Mouse (Mus musculus): ENCODE data around the gene C1rl. TPM values are rescaled to one million over a fixed set of nuclear protein-coding genes. Genes with fewer than 3 reads are reported as not detected.
"Not testable (repeated sequence)": the region's sequence is repeated elsewhere in the genome, so short reads cannot be mapped to it uniquely, and the experiment has no call there.

C1rl gene
- polyA plus RNA-seq, 1 experiment from 2014 or later: 3.0 TPM

DNA sequence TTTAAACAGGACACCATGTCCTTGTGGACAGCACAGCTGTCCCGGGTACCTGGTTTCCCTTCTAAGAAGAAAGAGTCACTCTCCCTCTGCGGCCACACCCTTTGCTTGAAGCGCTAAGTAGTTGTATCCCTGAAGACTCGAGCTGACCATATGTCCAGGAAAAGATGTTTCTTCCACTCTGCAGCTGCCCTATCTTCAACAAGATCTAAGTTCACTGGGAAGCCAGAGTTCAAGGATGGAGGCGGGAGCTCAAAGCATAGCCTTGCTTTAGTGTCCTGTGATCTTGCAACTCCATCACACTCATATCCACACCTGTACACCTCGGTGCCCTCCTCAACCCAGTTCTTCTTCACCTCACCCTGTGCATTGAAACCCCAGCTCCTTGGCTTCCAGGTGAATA, 19.0 kb downstream of the C1rl start:
- no peak overlapping the region for H3K4me2 ChIP-seq (ENCODE audit: low read depth, low read length)
- ATAC-seq: peak; percentile 44; the same call in 1 of the 2 replicates

DNA sequence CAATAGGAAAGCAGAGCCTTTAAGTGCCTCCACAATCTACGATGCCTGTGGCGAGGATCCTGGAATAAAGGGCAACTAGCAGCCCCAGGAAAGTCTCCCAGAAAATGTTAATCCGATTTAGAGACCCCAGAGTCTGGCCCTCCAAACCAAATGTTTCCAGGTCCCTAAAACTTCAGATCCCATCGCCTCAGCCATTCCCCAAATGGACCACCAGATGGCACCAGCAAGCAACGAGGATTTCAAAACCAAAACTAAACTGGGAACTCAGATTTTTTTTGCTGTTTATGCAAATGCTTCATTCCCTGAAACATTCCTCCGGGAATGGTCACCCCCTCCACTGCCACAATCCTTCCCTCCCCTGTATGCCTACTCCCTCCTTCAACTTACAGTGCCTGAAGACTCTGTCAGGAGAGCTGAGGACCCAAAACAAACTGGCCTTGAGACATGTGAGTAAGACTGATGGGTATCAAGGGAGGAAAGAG, 19.5 kb downstream of the C1rl start, which contains the start of gene C1ra:
Gene C1ra (plus strand): TSS at position 51 of the 482 bp plus-strand sequence.
- Histone ChIP-seq H3K27me3 (replicated peaks; ENCODE audit: control insufficient read depth, insufficient read depth, low read length) (no peaks in the 10 kb centered on the region), H3K4me3 (ENCODE audit: low read length) (peak within 1 kb of the TSS; percentile 29; the same call in 1 of the 2 replicates), H3K9me3 (ENCODE audit: control insufficient read depth, low read length) (no peaks in the 10 kb centered on the region), H3K27ac (ENCODE audit: low read length) (no peak within 1 kb of the TSS), H3K36me3 (ENCODE audit: control insufficient read depth, insufficient read depth, low read length) (no peaks in the 10 kb centered on the region), H3K4me1 (ENCODE audit: control insufficient read depth, insufficient read depth, low read length) (no peaks in the 10 kb centered on the region), H3K9ac (ENCODE audit: low read depth, low read length) (peak within 1 kb of the TSS; percentile 48), H3K4me2 (ENCODE audit: low read depth, low read length) (peak within 1 kb of the TSS; percentile 68)
- WGBS: 8% methylated on average over 6 of the region's 6 CpGs
- ATAC-seq: peak; percentile 31; the same call in 1 of the 2 replicates

More for the DNA sequence above, 19.0 kb downstream of the C1rl start:
- H3K9me3 ChIP-seq (ENCODE audit: control insufficient read depth, low read length): no peaks in the 10 kb centered on the region
- no peaks in the 10 kb centered on the region for H3K27me3 ChIP-seq (replicated peaks; ENCODE audit: control insufficient read depth, insufficient read depth, low read length)
- H3K36me3 ChIP-seq (ENCODE audit: control insufficient read depth, insufficient read depth, low read length): no peaks in the 10 kb centered on the region
- no peak overlapping the region for H3K27ac ChIP-seq (ENCODE audit: low read length)
- WGBS: 57% methylated on average over 6 of the region's 6 CpGs
- no peak overlapping the region for H3K9ac ChIP-seq (ENCODE audit: low read depth, low read length)
- H3K4me1 ChIP-seq (ENCODE audit: control insufficient read depth, insufficient read depth, low read length): no peaks in the 10 kb centered on the region
- H3K4me3 ChIP-seq (ENCODE audit: low read length): no peak overlapping the region

DNA sequence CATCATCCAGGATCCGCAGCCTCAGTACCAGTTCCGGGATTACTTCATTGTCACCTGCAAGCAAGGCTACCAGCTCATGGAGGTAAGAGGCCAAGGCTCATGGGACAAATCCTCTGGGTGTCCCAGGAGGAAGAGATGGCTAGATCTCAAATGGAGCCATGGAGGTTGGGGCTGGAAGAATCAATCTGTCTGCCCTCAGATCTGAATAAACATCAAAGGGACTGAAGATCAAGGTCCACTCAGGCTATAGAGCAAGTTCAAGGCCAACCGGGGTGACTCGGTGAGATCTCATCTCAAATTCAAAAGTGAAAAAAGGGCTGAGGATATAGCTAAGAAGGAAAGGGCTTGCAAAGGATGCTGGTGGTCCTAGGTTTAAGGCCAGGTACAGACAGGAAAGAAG, 24.8 kb downstream of the C1rl start:
- not testable (repeated sequence) for H3K4me3 ChIP-seq (ENCODE audit: low read length); H3K4me1 ChIP-seq (ENCODE audit: control insufficient read depth, insufficient read depth, low read length); H3K4me2 ChIP-seq (ENCODE audit: low read depth, low read length); H3K9me3 ChIP-seq (ENCODE audit: control insufficient read depth, low read length); H3K27me3 ChIP-seq (replicated peaks; ENCODE audit: control insufficient read depth, insufficient read depth, low read length); ATAC-seq; H3K27ac ChIP-seq (ENCODE audit: low read length); H3K9ac ChIP-seq (ENCODE audit: low read depth, low read length); H3K36me3 ChIP-seq (ENCODE audit: control insufficient read depth, insufficient read depth, low read length)
- WGBS: 91% methylated on average over 4 of the region's 4 CpGs

DNA sequence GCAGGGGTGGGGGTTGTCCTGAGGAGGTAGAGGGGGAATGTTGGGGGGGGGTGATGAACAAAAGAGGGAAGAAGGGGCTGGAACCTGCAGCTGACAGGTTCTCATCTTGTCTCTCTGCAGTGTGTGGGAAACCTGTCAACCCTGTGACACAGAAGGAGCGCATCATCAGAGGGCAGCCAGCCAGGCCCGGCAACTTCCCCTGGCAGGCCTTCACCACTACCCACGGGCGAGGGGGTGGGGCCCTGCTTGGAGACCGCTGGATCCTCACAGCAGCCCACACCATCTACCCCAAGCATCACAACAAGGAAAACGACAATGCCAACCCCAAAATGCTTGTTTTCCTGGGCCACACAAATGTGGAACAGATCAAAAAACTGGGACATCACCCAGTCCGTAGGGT, 29.2 kb downstream of the C1rl start:
- not testable (repeated sequence) for ATAC-seq

DNA sequence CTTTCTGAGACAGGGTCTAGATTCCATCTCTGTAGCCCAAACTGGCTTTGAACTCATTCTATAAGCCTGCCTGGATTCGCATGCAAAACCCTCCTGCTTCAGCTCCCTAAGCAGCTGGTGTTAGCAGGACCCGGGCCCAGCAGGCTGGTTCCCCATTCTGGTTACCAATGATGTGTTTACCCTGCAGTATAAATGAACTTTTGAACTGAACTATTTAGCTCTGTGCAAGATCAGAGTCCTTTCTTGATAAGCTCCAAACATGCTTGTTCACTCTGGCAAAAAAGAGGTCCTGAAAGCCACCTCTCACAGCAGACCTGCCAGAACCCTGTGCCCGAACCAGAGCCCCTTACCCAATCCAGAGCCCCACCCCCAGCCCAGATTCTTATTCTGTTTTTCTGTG, 35.0 kb downstream of the C1rl start:
- Histone ChIP-seq H3K27me3 (replicated peaks; ENCODE audit: control insufficient read depth, insufficient read depth, low read length) (no peaks in the 10 kb centered on the region), H3K36me3 (ENCODE audit: control insufficient read depth, insufficient read depth, low read length) (no peaks in the 10 kb centered on the region), H3K9me3 (ENCODE audit: control insufficient read depth, low read length) (no peaks in the 10 kb centered on the region), H3K27ac (ENCODE audit: low read length) (peak overlapping the region; percentile 66; the same call in 1 of the 2 replicates), H3K4me1 (ENCODE audit: control insufficient read depth, insufficient read depth, low read length) (no peaks in the 10 kb centered on the region), H3K4me2 (ENCODE audit: low read depth, low read length) (no peak overlapping the region), H3K4me3 (ENCODE audit: low read length) (no peak overlapping the region), H3K9ac (ENCODE audit: low read depth, low read length) (no peak overlapping the region)
- ATAC-seq: peak; percentile 90
- WGBS: 59% methylated on average over 3 of the region's 3 CpGs

More for the DNA sequence above, 29.2 kb downstream of the C1rl start:
- H3K4me2 ChIP-seq (ENCODE audit: low read depth, low read length); H3K36me3 ChIP-seq (ENCODE audit: control insufficient read depth, insufficient read depth, low read length); H3K4me3 ChIP-seq (ENCODE audit: low read length); H3K9me3 ChIP-seq (ENCODE audit: control insufficient read depth, low read length); H3K9ac ChIP-seq (ENCODE audit: low read depth, low read length); H3K4me1 ChIP-seq (ENCODE audit: control insufficient read depth, insufficient read depth, low read length); H3K27ac ChIP-seq (ENCODE audit: low read length); H3K27me3 ChIP-seq (replicated peaks; ENCODE audit: control insufficient read depth, insufficient read depth, low read length): not testable (repeated sequence)
- WGBS: 79% methylated on average over 7 of the region's 7 CpGs

DNA sequence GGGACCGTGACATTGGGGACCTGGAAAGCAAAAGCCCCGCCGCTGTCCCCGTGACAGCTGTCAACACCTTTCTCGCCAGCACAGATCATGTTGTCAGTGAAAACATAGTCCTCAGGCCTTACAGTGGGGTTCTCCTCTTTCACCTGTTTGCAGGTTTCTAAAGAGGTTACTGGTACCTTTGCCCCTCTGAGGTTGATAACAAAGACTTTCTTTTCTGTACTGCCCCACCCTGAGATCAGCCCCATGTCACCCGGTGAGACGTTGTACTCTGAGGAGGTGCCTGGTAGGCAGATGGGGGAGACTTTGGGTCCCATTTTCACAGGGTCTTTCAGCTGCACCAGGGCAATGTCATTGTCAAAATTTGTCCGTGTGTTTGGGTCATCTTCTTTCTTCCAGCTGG, 38.2 kb downstream of the C1rl start:
- Histone ChIP-seq H3K4me2 (ENCODE audit: low read depth, low read length) (no peak overlapping the region), H3K36me3 (ENCODE audit: control insufficient read depth, insufficient read depth, low read length) (no peaks in the 10 kb centered on the region), H3K27me3 (replicated peaks; ENCODE audit: control insufficient read depth, insufficient read depth, low read length) (no peaks in the 10 kb centered on the region), H3K27ac (ENCODE audit: low read length) (no peak overlapping the region), H3K9ac (ENCODE audit: low read depth, low read length) (no peak overlapping the region), H3K4me3 (ENCODE audit: low read length) (no peak overlapping the region), H3K9me3 (ENCODE audit: control insufficient read depth, low read length) (no peaks in the 10 kb centered on the region), H3K4me1 (ENCODE audit: control insufficient read depth, insufficient read depth, low read length) (no peaks in the 10 kb centered on the region)
- ATAC-seq: peak; percentile 68
- WGBS: 78% methylated on average over 8 of the region's 8 CpGs

DNA sequence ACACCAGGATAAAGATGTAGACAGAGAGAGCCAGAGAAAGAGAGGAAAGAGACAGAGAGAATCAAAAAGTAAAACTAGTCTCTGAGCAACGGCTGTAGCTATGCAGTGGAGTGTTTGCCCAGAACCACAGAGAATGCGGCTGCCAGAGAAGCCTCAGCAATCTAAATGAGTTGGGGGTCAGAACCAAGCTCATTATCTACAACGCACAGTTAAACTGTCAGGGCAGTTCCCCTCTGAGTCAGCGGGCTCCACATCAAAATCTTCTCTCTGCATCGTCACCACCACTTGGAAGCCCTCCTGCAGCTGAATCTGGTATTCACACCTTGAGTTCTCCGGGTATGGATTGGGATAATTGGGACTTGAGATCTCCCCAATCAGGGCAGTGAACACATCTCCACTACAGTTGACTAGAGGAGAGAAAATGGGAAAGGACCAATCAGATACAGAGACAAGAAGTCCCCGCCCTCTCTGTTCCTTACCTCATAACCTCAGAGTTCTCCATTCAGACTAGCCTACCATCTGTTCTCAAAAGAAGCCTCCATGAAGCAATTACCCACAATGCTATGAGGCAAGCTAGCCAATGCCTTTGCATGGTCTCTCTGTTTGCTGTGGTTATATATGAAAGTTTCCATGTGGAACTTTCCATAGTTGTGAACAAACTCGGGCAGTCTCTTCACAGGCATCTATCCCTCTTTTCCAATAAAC, 43.4 kb downstream of the C1rl start:
- H3K36me3 ChIP-seq (ENCODE audit: control insufficient read depth, insufficient read depth, low read length); ATAC-seq; H3K9me3 ChIP-seq (ENCODE audit: control insufficient read depth, low read length); H3K9ac ChIP-seq (ENCODE audit: low read depth, low read length); H3K4me1 ChIP-seq (ENCODE audit: control insufficient read depth, insufficient read depth, low read length); H3K27ac ChIP-seq (ENCODE audit: low read length); H3K4me2 ChIP-seq (ENCODE audit: low read depth, low read length); H3K4me3 ChIP-seq (ENCODE audit: low read length); H3K27me3 ChIP-seq (replicated peaks; ENCODE audit: control insufficient read depth, insufficient read depth, low read length): not testable (repeated sequence)
- WGBS: 69% methylated on average over 8 of the region's 8 CpGs

DNA sequence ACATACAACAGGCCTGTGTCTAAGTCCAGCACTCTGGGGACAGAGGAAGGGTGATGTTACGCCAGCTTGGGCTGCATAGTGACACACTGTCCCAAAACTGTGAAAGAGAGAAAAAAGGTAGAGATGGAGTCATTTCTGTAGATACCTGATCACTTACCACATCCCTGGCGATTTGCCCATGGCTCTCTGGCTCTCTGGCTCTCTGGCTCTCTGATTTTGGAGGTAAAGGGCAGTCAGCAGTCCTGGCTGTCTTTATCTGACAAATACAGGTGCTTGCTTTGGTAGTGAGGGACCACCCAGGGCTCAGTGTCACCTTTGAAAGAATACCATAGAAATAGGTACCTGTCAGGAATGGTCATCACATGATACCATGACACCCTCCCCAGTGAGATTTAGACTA, 48.3 kb downstream of the C1rl start:
- H3K4me2 ChIP-seq (ENCODE audit: low read depth, low read length); ATAC-seq; H3K9me3 ChIP-seq (ENCODE audit: control insufficient read depth, low read length); H3K4me3 ChIP-seq (ENCODE audit: low read length); H3K27me3 ChIP-seq (replicated peaks; ENCODE audit: control insufficient read depth, insufficient read depth, low read length); H3K36me3 ChIP-seq (ENCODE audit: control insufficient read depth, insufficient read depth, low read length); H3K9ac ChIP-seq (ENCODE audit: low read depth, low read length); H3K4me1 ChIP-seq (ENCODE audit: control insufficient read depth, insufficient read depth, low read length); H3K27ac ChIP-seq (ENCODE audit: low read length): not testable (repeated sequence)
- WGBS: 83% methylated on average over 2 of the region's 2 CpGs

DNA sequence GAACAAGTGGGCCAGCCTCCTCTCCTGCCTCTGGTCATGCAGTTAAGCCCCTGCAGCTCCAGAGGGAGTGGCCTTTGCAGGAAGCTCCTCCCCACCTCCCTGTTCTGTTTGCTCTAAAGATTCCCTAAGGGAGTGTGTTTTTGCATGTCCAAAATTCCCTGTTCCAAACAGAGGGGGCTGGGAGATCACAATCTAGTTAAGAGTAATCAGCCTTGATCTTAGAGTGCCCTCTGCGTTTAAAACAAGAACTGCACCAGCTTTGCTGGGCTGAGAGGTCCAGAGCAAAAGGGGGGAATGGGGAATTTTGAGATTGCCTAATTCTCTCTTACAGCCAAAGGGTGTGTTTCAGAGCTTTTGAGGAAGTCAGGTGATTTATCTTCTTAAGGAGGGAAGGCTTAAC, 49.4 kb downstream of the C1rl start, which contains the start of gene C1s1:
Gene C1s1 (minus strand): TSS at position 76 of the 400 bp plus-strand sequence.
- H3K4me3 ChIP-seq (ENCODE audit: low read length); H3K4me1 ChIP-seq (ENCODE audit: control insufficient read depth, insufficient read depth, low read length); H3K9me3 ChIP-seq (ENCODE audit: control insufficient read depth, low read length); H3K27ac ChIP-seq (ENCODE audit: low read length); H3K27me3 ChIP-seq (replicated peaks; ENCODE audit: control insufficient read depth, insufficient read depth, low read length); H3K4me2 ChIP-seq (ENCODE audit: low read depth, low read length); H3K9ac ChIP-seq (ENCODE audit: low read depth, low read length); H3K36me3 ChIP-seq (ENCODE audit: control insufficient read depth, insufficient read depth, low read length): not testable (repeated sequence)
- peak; percentile 73 for ATAC-seq
- WGBS: 0% methylated on average over 1 of the region's 1 CpGs
